Mouse (Mus musculus): ENCODE results near the gene Adamts17. TPM values are rescaled to one million over a fixed set of nuclear protein-coding genes. Genes with fewer than 3 reads are reported as not detected.
A peak's percentile ranks its signal among the peaks of the same experiment; 100 is the strongest.

Adamts17 gene
- total and polyA plus RNA-seq, 2 experiments from 2014 or later: 3.9 to 14.8 TPM

- H3K9me3 ChIP-seq (ENCODE audit: low read length): no peaks in the 10 kb centered on the region
- WGBS: 39% methylated on average over 9 of the region's 9 CpGs
- no peak overlapping the region for H3K27ac ChIP-seq
- no peak for TF ChIP-seq CTCF (IDR thresholded peaks at IDR 0.05; ENCODE audit: low read depth)
- no peak overlapping the region for H3K9ac ChIP-seq (replicated peaks; ENCODE audit: low read length)
- no peaks in the 10 kb centered on the region for H3K36me3 ChIP-seq (ENCODE audit: insufficient read depth, low read length)
- no peaks in the 10 kb centered on the region for H3K4me1 ChIP-seq (ENCODE audit: insufficient read depth, low read length)
- no peaks in the 10 kb centered on the region for H3K27me3 ChIP-seq (ENCODE audit: insufficient read depth, low read length)
- ATAC-seq (no peak), DNase-seq (ENCODE audit: low spot score) (peak; percentile 25)
- H3K4me2 ChIP-seq (ENCODE audit: low read depth, low read length): no peak overlapping the region
- no peak overlapping the region for H3K4me3 ChIP-seq (ENCODE audit: low read length)
Measured at GRCm38 (mm10) chr7:66812737-66813136, 26.8 kb upstream of the Adamts17 start.

- 71% methylated on average over 1 of the region's 1 CpGs for WGBS
- Histone ChIP-seq H3K36me3 (ENCODE audit: insufficient read depth, low read length) (no peaks in the 10 kb centered on the region), H3K9ac (replicated peaks; ENCODE audit: low read length) (no peak overlapping the region), H3K9me3 (ENCODE audit: low read length) (no peaks in the 10 kb centered on the region), H3K4me2 (ENCODE audit: low read depth, low read length) (no peak overlapping the region), H3K4me1 (ENCODE audit: insufficient read depth, low read length) (no peaks in the 10 kb centered on the region), H3K27ac (no peak overlapping the region), H3K27me3 (ENCODE audit: insufficient read depth, low read length) (no peaks in the 10 kb centered on the region), H3K4me3 (ENCODE audit: low read length) (no peak overlapping the region)
- TF ChIP-seq CTCF (IDR thresholded peaks at IDR 0.05; ENCODE audit: low read depth): no peak
- ATAC-seq (no peak), DNase-seq (ENCODE audit: low spot score) (no peak)
Measured at GRCm38 (mm10) chr7:66813172-66813571, 26.4 kb upstream of the Adamts17 start.

- H3K36me3 ChIP-seq (ENCODE audit: insufficient read depth, low read length): no peaks in the 10 kb centered on the region
- no peaks in the 10 kb centered on the region for H3K27me3 ChIP-seq (ENCODE audit: insufficient read depth, low read length)
- H3K27ac ChIP-seq: no peak overlapping the region
- no peak overlapping the region for H3K4me2 ChIP-seq (ENCODE audit: low read depth, low read length)
- no peak overlapping the region for H3K9ac ChIP-seq (replicated peaks; ENCODE audit: low read length)
- no peak for TF ChIP-seq CTCF (IDR thresholded peaks at IDR 0.05; ENCODE audit: low read depth)
- no peak for DNase-seq (ENCODE audit: low spot score)
- no peak for ATAC-seq
- no peaks in the 10 kb centered on the region for H3K4me1 ChIP-seq (ENCODE audit: insufficient read depth, low read length)
- H3K4me3 ChIP-seq (ENCODE audit: low read length): no peak overlapping the region
- WGBS: 71% methylated on average over 6 of the region's 6 CpGs
- no peaks in the 10 kb centered on the region for H3K9me3 ChIP-seq (ENCODE audit: low read length)
Measured at GRCm38 (mm10) chr7:66815526-66815925, 24.0 kb upstream of the Adamts17 start.

- H3K4me3 ChIP-seq (ENCODE audit: low read length): no peak overlapping the region
- WGBS: 25% methylated on average over 6 of the region's 6 CpGs
- H3K36me3 ChIP-seq (ENCODE audit: insufficient read depth, low read length): no peaks in the 10 kb centered on the region
- TF ChIP-seq CTCF (IDR thresholded peaks at IDR 0.05; ENCODE audit: low read depth): peak; percentile 91
- no peak overlapping the region for H3K9ac ChIP-seq (replicated peaks; ENCODE audit: low read length)
- no peaks in the 10 kb centered on the region for H3K9me3 ChIP-seq (ENCODE audit: low read length)
- no peak overlapping the region for H3K4me2 ChIP-seq (ENCODE audit: low read depth, low read length)
- no peaks in the 10 kb centered on the region for H3K4me1 ChIP-seq (ENCODE audit: insufficient read depth, low read length)
- ATAC-seq (no peak), DNase-seq (ENCODE audit: low spot score) (peak; percentile 49)
- H3K27ac ChIP-seq: no peak overlapping the region
- no peaks in the 10 kb centered on the region for H3K27me3 ChIP-seq (ENCODE audit: insufficient read depth, low read length)
Measured at GRCm38 (mm10) chr7:66820034-66820433, 19.5 kb upstream of the Adamts17 start.

GRCm38 (mm10) chr7:66830803-66831202 lies 8.7 kb upstream of the Adamts17 start:
- Histone ChIP-seq H3K4me3 (ENCODE audit: low read length) (no peak overlapping the region), H3K4me1 (ENCODE audit: insufficient read depth, low read length) (peaks cover 5% of the 10 kb centered on the region), H3K27me3 (ENCODE audit: insufficient read depth, low read length) (no peaks in the 10 kb centered on the region), H3K4me2 (ENCODE audit: low read depth, low read length) (no peak overlapping the region), H3K36me3 (ENCODE audit: insufficient read depth, low read length) (no peaks in the 10 kb centered on the region), H3K27ac (no peak overlapping the region), H3K9ac (replicated peaks; ENCODE audit: low read length) (no peak overlapping the region), H3K9me3 (ENCODE audit: low read length) (no peaks in the 10 kb centered on the region)
- no peak for TF ChIP-seq CTCF (IDR thresholded peaks at IDR 0.05; ENCODE audit: low read depth)
- DNase-seq (ENCODE audit: low spot score): no peak
- WGBS: 80% methylated on average over 5 of the region's 5 CpGs
- no peak for ATAC-seq

DNA sequence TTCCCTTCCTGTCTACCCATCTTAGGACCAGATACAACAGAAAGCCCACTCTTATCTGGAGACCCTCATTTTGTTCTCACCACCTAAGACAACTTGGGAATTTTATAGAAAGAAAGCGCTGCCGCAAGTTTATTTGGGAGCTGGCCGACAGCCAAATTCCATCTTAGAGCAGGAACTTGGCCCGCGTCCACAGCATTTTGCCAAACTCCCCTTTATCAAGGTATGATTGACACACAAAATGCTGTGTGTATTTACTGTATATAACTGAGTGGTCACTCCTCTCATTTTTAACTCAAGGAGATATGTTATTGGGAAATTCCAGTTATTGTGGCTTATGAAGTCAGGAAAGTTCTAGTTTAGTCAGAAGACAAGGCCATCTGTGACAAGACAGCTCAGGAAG lies 8.2 kb upstream of the Adamts17 start:
- ATAC-seq: no peak
- TF ChIP-seq CTCF (IDR thresholded peaks at IDR 0.05; ENCODE audit: low read depth): no peak
- WGBS: 41% methylated on average over 5 of the region's 5 CpGs
- H3K27me3 ChIP-seq (ENCODE audit: insufficient read depth, low read length): no peaks in the 10 kb centered on the region
- H3K9me3 ChIP-seq (ENCODE audit: low read length): no peaks in the 10 kb centered on the region
- no peaks in the 10 kb centered on the region for H3K36me3 ChIP-seq (ENCODE audit: insufficient read depth, low read length)
- H3K9ac ChIP-seq (replicated peaks; ENCODE audit: low read length): no peak overlapping the region
- peak; percentile 40 for DNase-seq (ENCODE audit: low spot score)
- H3K4me3 ChIP-seq (ENCODE audit: low read length): no peak overlapping the region
- no peak overlapping the region for H3K27ac ChIP-seq
- peaks cover 5% of the 10 kb centered on the region for H3K4me1 ChIP-seq (ENCODE audit: insufficient read depth, low read length)
- no peak overlapping the region for H3K4me2 ChIP-seq (ENCODE audit: low read depth, low read length)

DNA sequence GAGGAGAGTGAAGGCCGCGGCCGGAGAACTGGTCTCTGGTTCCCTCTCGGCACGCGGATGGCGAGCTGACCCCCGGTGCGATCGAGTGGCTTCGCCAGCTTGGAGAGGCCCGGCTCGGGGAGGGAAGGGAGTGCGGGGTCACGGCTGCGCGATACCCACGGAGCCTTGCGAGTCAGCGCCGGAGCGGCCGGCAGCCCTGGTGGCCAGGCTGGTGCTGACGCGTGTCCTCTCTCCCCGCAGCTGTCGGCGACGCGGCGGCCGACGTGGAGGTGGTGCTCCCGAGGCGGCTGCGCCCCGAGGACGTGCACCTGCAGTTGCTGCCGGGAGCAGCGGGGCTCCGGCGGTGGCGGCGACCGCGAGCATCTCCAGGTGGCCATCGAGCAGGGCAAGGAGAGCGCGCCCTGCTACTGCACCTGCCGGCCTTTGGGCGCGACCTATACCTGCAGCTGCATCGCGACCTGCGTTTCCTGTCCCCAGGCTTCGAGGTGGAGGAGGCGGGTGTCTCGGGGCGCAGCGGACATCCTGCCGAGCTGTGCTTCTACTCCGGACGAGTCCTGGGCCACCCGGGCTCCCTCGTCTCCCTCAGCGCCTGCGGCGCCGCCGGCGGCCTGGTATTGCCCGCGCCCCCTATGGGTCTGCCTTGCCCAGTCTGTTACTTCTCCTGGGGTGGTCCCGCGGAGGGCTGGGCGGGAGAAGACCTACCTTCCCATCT lies 629 bp downstream of the Adamts17 start:
- peaks cover 6% of the 10 kb centered on the region; the same call in 1 of the 2 replicates for H3K4me1 ChIP-seq (ENCODE audit: insufficient read depth, low read length)
- TF ChIP-seq CTCF (IDR thresholded peaks at IDR 0.05; ENCODE audit: low read depth): peak; percentile 57
- peak overlapping the region; percentile 56 for H3K9ac ChIP-seq (replicated peaks; ENCODE audit: low read length)
- H3K9me3 ChIP-seq (ENCODE audit: low read length): no peaks in the 10 kb centered on the region
- peak overlapping the region; percentile 70 for H3K27ac ChIP-seq
- H3K27me3 ChIP-seq (ENCODE audit: insufficient read depth, low read length): no peaks in the 10 kb centered on the region
- H3K4me3 ChIP-seq (ENCODE audit: low read length): peak overlapping the region; percentile 56
- peak overlapping the region; percentile 96 for H3K4me2 ChIP-seq (ENCODE audit: low read depth, low read length)
- WGBS: under 1% methylated on average over 57 of the region's 76 CpGs
- H3K36me3 ChIP-seq (ENCODE audit: insufficient read depth, low read length): no peaks in the 10 kb centered on the region
- ATAC-seq (peak; percentile 52), DNase-seq (ENCODE audit: low spot score) (peak; percentile 59)

Measured in hindbrain, postnatal 0 days (tissue).